In the genomic region with DNA sequence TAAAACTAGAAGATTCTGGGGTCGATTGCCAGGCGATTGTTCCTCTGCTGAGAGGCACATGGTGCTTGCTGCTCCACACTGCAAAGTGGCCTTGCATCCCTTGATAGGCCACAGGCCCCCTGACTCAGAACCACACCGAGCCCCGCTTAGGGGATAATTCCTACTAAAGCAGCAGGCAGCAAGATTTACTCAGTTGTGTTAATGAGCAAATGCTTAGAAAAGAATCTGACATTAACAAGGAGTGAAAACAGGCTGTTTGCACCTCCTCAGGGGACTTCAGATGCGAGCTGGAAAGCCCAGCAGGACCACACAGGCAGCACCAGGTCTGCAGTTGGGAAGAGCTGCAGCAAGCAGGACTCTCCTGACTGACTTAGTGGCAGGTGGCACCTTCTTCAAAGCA, we compare ENCODE assay signal across 16 mouse cellular contexts. TPM values are rescaled to one million over a fixed set of nuclear protein-coding genes. Genes with fewer than 3 reads are reported as not detected.
DNase-seq lines count a peak whose midpoint lies in the region; ATAC-seq and TF ChIP-seq lines count a peak whose summit lies in the region.
"Had no signal": no experiment of that assay in that cellular context is flagged by ENCODE, and none has a peak within 500 bp of the region (broad histone marks: within the 10 kb centered on the region; RNA-seq: fewer than 3 reads in every experiment).

No protein-coding gene starts in this region.

- no peaks in the 10 kb centered on the region for H3K27me3 ChIP-seq in forebrain, embryonic 12.5 days
- H3K27me3 ChIP-seq in forebrain, embryonic 10.5 days (ENCODE audit: poor library complexity, severe bottlenecking) = peaks cover 37% of the 10 kb centered on the region
- no peaks in the 10 kb centered on the region for H3K27me3 ChIP-seq in CH12.LX (replicated peaks)
- H3K27me3 ChIP-seq in limb, embryonic 11.5 days (ENCODE audit: control insufficient read depth, insufficient read depth, low read length) = peaks cover 21% of the 10 kb centered on the region
- H3K27me3 ChIP-seq: embryonic facial prominence, embryonic 12.5 days had no signal

- no peak for TF ChIP-seq RAD21 in CH12.LX (IDR thresholded peaks at IDR 0.05; ENCODE audit: low read depth, low read length)

- dilution Hi-C loops in CH12.LX (cut with MboI; ENCODE audit: extremely low pct_ligation_motif_present, extremely low pct_unique_long_range_greater_than_20kb, low sequenced_read_pairs) = no loop called here

- H3K9ac ChIP-seq in forebrain, embryonic 12.5 days = no peak overlapping the region
- H3K9ac ChIP-seq in CH12.LX (ENCODE audit: insufficient read depth, low read depth) = 0 out of 2 replicates have a peak overlapping the region, but pooled peaks have one; percentile 5
- H3K9ac ChIP-seq in limb, embryonic 11.5 days (ENCODE audit: low read length) = no peak overlapping the region
- H3K9ac ChIP-seq: embryonic facial prominence, embryonic 12.5 days had no signal

- no peaks in the 10 kb centered on the region for H3K79me2 ChIP-seq in CH12.LX (replicated peaks; ENCODE audit: control insufficient read depth, extremely low read depth, insufficient read depth, poor library complexity, severe bottlenecking)

- 6% methylated on average over 5 of the region's 5 CpGs for WGBS in forebrain, embryonic 12.5 days
- 8% methylated on average over 5 of the region's 5 CpGs for WGBS in forebrain, embryonic 10.5 days
- 10% methylated on average over 5 of the region's 5 CpGs for WGBS in limb, embryonic 11.5 days

- H3K36me3 ChIP-seq in forebrain, embryonic 12.5 days (replicated peaks) = no peaks in the 10 kb centered on the region
- H3K36me3 ChIP-seq in forebrain, embryonic 10.5 days (replicated peaks) = no peaks in the 10 kb centered on the region
- H3K36me3 ChIP-seq in CH12.LX (replicated peaks in 1 of 2; ENCODE audit: control insufficient read depth in 1 of 2, insufficient read depth in 1 of 2, low read length in 1 of 2) = peaks cover 10 to 14% of the 10 kb centered on the region in 2 experiments
- H3K36me3 ChIP-seq in limb, embryonic 11.5 days (ENCODE audit: control insufficient read depth, insufficient read depth, low read length) = no peaks in the 10 kb centered on the region
- H3K36me3 ChIP-seq: embryonic facial prominence, embryonic 12.5 days; hindbrain, embryonic 10.5 days had no signal

- no peak for TF ChIP-seq CTCF in CH12.LX (conservative IDR thresholded peaks at IDR 0.05 in 1 of 2, IDR thresholded peaks at IDR 0.05 in 1 of 2; ENCODE audit: low read depth in 2 of 2, low read length in 2 of 2)

- no peak for DNase-seq in forebrain, embryonic 10.5 days (ENCODE audit: extremely low spot score, low spot score)
- DNase-seq in CH12.LX (ENCODE audit: extremely low read depth) (no peak), adipocyte (ENCODE audit: low spot score) (no peak)
- peak; percentile 60 for DNase-seq in limb, embryonic 11.5 days (ENCODE audit: low spot score)
- no peak for DNase-seq in frontal cortex, adult 2 months (ENCODE audit: extremely low spot score in 1 of 2, low spot score in 1 of 2)
- DNase-seq: cerebellum, adult 11-12 months; cerebellum, postnatal 25 days; gastrocnemius, postnatal 10 days; lung, adult 2 months had no signal

- no peak overlapping the region for H3K4me3 ChIP-seq in forebrain, embryonic 12.5 days (replicated peaks)
- H3K4me3 ChIP-seq in forebrain, embryonic 10.5 days = no peak overlapping the region
- no peak overlapping the region for H3K4me3 ChIP-seq in CH12.LX (replicated peaks in 1 of 3; ENCODE audit: low read depth in 2 of 3, low read length in 2 of 3, poor library complexity in 1 of 3)
- H3K4me3 ChIP-seq in limb, embryonic 11.5 days (ENCODE audit: low read depth, low read length) = no peak overlapping the region
- H3K4me3 ChIP-seq: embryonic facial prominence, embryonic 12.5 days; hindbrain, embryonic 10.5 days had no signal

- H3K4me1 ChIP-seq in forebrain, embryonic 12.5 days = peaks cover 10% of the 10 kb centered on the region; the same call in 1 of the 2 replicates
- peaks cover 11% of the 10 kb centered on the region for H3K4me1 ChIP-seq in forebrain, embryonic 10.5 days
- peaks cover 29 to 41% of the 10 kb centered on the region in 2 experiments for H3K4me1 ChIP-seq in CH12.LX (ENCODE audit: control insufficient read depth in 1 of 2, insufficient read depth in 2 of 2)
- no peaks in the 10 kb centered on the region for H3K4me1 ChIP-seq in limb, embryonic 11.5 days (ENCODE audit: control insufficient read depth, insufficient read depth, low read length)
- H3K4me1 ChIP-seq: embryonic facial prominence, embryonic 12.5 days had no signal

- no peak for TF ChIP-seq POLR2A in CH12.LX (IDR thresholded peaks at IDR 0.05; ENCODE audit: low read depth, low read length)

- in situ Hi-C loops in CH12.LX (cut with MboI; ENCODE audit: low pct_ligation_motif_present, low pct_unique_long_range_greater_than_20kb, low sequenced_read_pairs) = no loop called here

- no peaks in the 10 kb centered on the region for H3K9me3 ChIP-seq in forebrain, embryonic 12.5 days
- no peaks in the 10 kb centered on the region for H3K9me3 ChIP-seq in forebrain, embryonic 10.5 days
- H3K9me3 ChIP-seq in CH12.LX (replicated peaks; ENCODE audit: low read length) = no peaks in the 10 kb centered on the region
- no peaks in the 10 kb centered on the region for H3K9me3 ChIP-seq in limb, embryonic 11.5 days (ENCODE audit: control insufficient read depth, low read length)
- H3K9me3 ChIP-seq: embryonic facial prominence, embryonic 12.5 days; hindbrain, embryonic 10.5 days had no signal

- 0 out of 2 replicates have a peak, but pooled peaks have one; percentile 30 for ATAC-seq in forebrain, embryonic 12.5 days (ENCODE audit: low FRiP score)
- ATAC-seq in erythroid progenitor cell, adult 5-6 weeks (replicated peaks; ENCODE audit: low FRiP score, poor library complexity, severe bottlenecking) = 0 out of 2 replicates have a peak, but pooled peaks have one; percentile 14
- ATAC-seq in limb, embryonic 11.5 days (ENCODE audit: insufficient number of reproducible peaks, low FRiP score, low TSS enrichment, low read depth) = 0 out of 2 replicates have a peak, but pooled peaks have one; percentile 67
- ATAC-seq: midbrain, embryonic 16.5 days; Patski had no signal

- H3K27ac ChIP-seq in forebrain, embryonic 12.5 days = 0 out of 2 replicates have a peak overlapping the region, but pooled peaks have one; percentile 25
- H3K27ac ChIP-seq in forebrain, embryonic 10.5 days = no peak overlapping the region
- peak overlapping the region; percentile 86 for H3K27ac ChIP-seq in CH12.LX (ENCODE audit: insufficient read depth, low read depth)
- H3K27ac ChIP-seq in limb, embryonic 11.5 days (replicated peaks; ENCODE audit: low read depth, low read length) = no peak overlapping the region
- H3K27ac ChIP-seq: embryonic facial prominence, embryonic 12.5 days; hindbrain, embryonic 10.5 days; macrophage had no signal

- no peak overlapping the region for H3K4me2 ChIP-seq in forebrain, embryonic 12.5 days
- H3K4me2 ChIP-seq in CH12.LX (ENCODE audit: insufficient read depth, low read depth, poor library complexity, severe bottlenecking) = peak overlapping the region; percentile 5
- no peak overlapping the region for H3K4me2 ChIP-seq in limb, embryonic 11.5 days (ENCODE audit: low read depth, severe bottlenecking)
- H3K4me2 ChIP-seq: embryonic facial prominence, embryonic 12.5 days had no signal

- TF ChIP-seq EP300 in CH12.LX (IDR thresholded peaks at IDR 0.05; ENCODE audit: low read length) = no peak

TF ChIP-seq in CH12.LX, 34 proteins besides CTCF, POLR2A, EP300 and RAD21:
- TF ChIP-seq MXI1 (IDR thresholded peaks at IDR 0.05; ENCODE audit: low read depth, low read length) (0 out of 2 replicates have a peak, but pooled peaks have one; percentile 6), KAT2A (IDR thresholded peaks at IDR 0.05; ENCODE audit: insufficient replicate concordance, low read length) (no peak)

RNA-seq across cellular contexts. Expression of gene Pik3cg, which starts 39.3 kb away (rescaled TPM):
- 1.00 and 1.1 TPM in 2 replicates for polyA plus RNA-seq in forebrain, embryonic 12.5 days (2016; fragmentation: Nextera tagmentation; extraction: Ambion mirVana)
- polyA plus RNA-seq in forebrain, embryonic 10.5 days (2016; fragmentation: Nextera tagmentation; extraction: Ambion mirVana) = 0.62 and 0.69 TPM in 2 replicates
- total RNA-seq in CH12.LX (2012; rRNA removed) (28.5 and 35.8 TPM in 2 replicates), CH12.LX (2014; rRNA removed) (38.0 and 40.6 TPM in 2 replicates)
- 29.7 and 35.4 TPM in 2 replicates for polyA plus RNA-seq in CH12.LX (2012; ENCODE audit: insufficient read length, low read depth)
- 22.6 and 34.6 TPM in 2 replicates for total RNA-seq in erythroid progenitor cell, adult 5-6 weeks (2015; ENCODE audit: low replicate concordance)
- total RNA-seq in erythroid progenitor cell, adult 5-6 weeks (2017; ENCODE audit: low replicate concordance) = 7.6 and 10.6 TPM in 2 replicates
- polyA plus RNA-seq in limb, embryonic 11.5 days (2014; fragmentation: Nextera tagmentation; extraction: Ambion mirVana) = 1.3 and 1.9 TPM in 2 replicates
- polyA plus RNA-seq in frontal cortex, adult 2 months (2012; rRNA removed) = 1.6 and 2.5 TPM in 2 replicates
- polyA plus RNA-seq: Patski had no signal

Comparison
In these comparisons a context has a peak if more than half of its experiments do, and no peak if none do; other contexts are left out.
1. H3K27ac ChIP-seq: peak in forebrain, embryonic 12.5 days (single experiment) and CH12.LX (single experiment); none in forebrain, embryonic 10.5 days (single experiment) and limb, embryonic 11.5 days (single experiment).
2. ATAC-seq: peak in every context shown above with its lines; median percentile 67 in limb, embryonic 11.5 days; 30 in forebrain, embryonic 12.5 days; 14 in erythroid progenitor cell, adult 5-6 weeks.